Mouse (Mus musculus): ENCODE data around the gene Kcnc2.

Kcnc2 gene

DNA sequence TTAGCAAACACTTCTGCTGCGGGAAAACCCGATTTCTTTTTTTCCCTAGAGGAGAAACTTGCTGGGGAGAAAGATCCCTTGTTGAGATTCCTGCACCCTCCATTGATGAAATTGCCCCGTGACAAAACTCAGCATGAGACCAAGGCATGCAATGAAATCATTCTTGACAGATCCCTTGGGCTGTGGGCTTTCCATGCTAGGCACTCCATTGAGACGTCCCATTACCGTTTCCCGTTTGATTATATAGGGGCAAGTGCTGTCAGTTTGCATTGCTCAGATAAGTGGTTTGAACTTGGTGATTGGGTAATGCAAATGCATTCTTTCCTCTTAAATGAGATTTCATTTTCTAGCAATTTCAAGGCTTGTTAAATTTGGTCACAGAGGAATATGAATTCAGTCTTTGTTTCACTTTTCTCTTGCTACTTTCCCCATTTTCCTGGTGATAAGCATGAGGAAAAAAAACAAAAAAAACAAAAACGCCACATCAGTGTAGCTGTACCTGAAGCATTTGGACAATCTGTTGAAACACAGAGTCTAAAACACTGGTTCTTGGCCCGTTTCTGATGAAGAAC is 123.6 kb downstream of the Kcnc2 start:
- DNase-seq (ENCODE audit: inconsistent ontology term) = peak; percentile 24

DNA sequence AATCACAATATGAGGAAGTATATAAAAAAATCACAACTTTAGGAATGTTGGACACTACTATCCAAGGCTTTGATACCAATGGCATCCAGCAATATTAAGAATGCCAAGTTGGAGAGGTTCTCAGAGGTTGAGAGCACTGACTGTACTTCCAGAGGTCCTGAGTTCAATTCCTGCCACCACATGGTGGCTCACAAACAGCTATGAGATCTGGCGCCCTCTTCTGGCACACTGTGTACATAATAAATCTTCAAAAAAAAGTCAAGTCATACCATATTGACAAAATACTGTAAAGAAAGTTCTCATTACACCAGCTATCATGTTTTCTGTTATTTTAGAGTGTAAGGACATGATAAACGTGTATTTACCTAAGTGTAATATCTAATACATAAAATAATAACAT is 126.3 kb downstream of the Kcnc2 start:
- DNase-seq (ENCODE audit: inconsistent ontology term) = no peak

DNA sequence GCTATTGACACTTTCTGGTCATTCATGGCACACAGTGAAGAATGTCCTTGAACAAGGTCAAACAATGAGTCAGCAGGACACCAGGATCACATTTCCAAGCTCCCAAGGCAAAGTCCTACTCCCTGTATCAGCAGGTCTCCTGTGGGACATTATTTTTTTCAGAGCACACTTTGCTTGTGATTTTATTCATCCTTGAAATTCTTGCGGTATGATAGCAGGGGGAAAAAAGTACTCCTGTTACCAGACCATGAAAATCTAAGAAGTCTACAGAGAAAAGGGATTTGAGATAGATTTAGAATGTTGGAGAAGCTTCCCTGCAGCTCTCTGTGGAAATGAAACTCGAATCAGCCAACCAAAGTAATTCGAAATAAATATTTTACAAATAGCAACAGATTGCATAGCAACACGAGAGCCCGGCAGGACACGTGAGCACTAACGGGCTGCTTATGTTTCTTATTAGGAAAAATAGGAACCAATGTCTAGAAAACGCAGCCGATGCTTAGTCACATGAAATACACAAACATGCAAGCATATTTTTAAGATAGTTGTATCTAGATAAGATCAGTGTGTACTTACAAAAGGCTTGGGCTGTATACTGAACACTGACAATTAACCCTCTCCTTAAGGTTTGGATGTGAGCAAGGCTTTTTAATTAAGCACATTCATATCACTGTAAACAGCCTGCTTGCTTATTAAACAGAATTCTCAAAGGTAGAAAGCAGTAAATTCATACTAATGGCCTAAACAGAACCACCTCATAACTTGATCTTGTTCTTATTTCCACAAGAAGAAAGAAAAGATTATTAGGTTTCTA is 129.9 kb downstream of the Kcnc2 start:
- no peak for DNase-seq (ENCODE audit: inconsistent ontology term)

DNA sequence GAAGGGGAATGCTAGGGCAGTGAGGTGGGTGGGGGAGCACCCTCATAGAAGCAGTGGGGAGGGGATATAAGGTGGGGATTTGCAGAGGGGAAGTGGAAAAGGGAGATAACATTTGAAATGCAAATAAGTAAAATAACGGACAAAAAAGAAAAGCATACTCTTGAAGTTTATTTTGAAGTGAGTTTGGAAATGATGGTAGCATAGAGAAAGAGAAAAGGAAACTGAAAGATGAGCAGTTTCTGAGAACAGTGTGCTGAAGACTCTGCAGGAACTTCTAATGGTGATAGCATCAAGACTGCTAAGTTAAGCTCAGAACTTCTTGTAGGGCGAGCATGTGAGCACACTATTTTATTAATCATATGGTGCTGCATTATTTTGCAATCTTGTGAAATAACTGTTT is 138.6 kb downstream of the Kcnc2 start:
- DNase-seq (ENCODE audit: inconsistent ontology term) = no peak

DNA sequence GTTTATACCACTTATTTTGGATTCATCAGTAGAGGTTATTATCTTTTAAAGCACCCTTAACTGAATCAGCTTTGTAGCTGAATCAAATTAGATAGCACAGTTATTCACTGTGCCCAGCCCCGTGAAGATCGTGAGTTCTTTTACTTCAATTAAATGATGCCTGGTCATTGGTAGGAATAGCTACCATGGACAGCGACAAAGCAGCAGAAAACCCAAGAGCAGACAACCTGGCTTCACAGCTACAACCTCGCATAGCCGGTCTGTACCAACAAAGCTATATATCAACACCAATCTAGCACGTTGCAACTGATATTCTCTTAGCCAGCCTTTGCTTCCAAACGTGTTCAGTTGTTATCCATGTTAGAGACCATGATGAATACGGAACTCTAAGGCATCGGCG is 152.4 kb downstream of the Kcnc2 start:
- DNase-seq (ENCODE audit: inconsistent ontology term) = no peak

DNA sequence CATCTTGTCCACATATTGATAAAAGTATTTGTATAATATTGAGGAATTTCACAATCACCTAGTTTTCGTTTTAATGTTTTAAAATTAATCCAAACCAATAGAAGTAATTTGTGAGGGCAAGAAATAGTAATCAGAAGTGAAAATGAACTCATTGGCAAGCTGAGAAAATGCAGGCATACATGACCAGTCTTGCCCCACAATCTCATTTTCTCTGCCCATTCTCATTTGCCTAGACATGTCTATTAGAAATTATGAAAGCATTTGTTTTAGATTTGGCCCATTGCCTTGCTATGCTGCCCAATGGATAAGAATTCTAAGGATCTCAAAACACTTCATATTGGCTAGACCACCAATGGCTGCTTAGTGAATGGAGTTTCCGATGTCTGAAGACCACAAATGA is 166.0 kb downstream of the Kcnc2 start:
- peak; percentile 49 for DNase-seq (ENCODE audit: inconsistent ontology term)

DNA sequence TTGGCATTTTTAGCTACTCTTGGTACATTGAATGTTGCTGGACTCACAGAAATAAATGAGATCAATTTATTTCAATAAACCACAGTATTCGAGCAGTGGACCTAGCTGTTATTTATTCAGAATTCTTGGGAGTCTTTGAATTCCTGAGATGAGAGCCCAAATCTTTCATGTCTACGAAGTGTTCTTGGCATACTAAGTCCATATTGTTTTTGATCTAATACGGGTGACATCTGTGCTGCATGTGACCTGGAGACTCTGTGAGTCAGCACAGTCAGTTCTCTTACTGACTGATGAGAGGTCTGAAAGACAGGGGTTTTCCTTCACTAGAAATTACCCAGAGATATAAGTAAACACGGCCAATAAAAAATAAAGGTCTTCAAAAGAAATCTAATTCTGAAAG is 173.7 kb downstream of the Kcnc2 start:
- DNase-seq (ENCODE audit: inconsistent ontology term) = peak; percentile 74

DNA sequence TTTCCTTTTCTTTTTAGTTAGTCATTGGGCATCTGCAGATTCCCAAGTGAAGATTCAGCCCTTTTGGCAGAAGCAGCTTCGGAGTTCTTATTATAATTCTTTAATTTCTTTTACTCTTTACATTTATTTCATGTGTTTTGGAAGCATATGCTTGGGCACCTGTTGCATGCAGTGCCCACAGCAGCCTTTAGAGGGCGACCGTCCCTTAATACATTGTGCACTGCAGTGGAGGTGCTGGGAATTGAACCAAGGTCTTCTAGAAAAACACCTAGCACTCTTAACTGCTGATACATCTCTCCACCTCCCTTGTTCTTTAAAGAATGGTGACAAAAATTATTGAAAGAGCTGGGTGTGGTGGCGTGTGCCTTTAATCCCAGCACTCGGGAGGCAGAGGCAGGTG is 180.0 kb downstream of the Kcnc2 start:
- DNase-seq (ENCODE audit: inconsistent ontology term) = no peak

DNA sequence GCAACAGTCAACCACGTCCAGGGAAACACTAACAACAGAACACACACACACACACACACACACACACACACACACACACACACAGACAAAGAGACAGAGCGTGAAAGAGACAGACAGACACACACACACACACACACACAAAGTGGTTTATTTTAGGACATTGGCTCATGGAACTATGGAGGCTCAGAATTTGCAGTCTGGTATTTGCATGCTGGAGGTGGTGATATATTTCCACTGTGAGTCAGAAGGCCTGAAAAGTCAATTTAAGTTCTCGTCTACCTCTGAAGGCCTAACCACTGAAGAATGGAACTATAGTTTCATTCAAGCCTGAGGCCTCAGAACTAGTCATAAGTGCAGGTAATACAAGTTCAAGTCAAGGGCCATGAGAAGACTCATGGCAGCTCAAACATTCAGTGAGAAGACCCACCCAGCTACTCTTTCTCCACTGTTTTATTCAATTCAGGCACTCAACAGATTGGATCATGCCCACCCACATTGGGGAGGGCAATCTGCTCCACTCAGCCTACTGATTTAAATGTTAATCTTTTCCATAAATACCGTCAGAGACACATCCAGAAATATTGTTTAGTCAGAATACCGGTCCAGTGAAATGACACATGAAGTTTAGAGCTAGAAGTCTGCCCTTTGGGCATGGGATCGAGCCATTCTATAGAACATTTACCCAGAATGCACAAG is 197.9 kb downstream of the Kcnc2 start:
- no peak for DNase-seq (ENCODE audit: inconsistent ontology term)

DNA sequence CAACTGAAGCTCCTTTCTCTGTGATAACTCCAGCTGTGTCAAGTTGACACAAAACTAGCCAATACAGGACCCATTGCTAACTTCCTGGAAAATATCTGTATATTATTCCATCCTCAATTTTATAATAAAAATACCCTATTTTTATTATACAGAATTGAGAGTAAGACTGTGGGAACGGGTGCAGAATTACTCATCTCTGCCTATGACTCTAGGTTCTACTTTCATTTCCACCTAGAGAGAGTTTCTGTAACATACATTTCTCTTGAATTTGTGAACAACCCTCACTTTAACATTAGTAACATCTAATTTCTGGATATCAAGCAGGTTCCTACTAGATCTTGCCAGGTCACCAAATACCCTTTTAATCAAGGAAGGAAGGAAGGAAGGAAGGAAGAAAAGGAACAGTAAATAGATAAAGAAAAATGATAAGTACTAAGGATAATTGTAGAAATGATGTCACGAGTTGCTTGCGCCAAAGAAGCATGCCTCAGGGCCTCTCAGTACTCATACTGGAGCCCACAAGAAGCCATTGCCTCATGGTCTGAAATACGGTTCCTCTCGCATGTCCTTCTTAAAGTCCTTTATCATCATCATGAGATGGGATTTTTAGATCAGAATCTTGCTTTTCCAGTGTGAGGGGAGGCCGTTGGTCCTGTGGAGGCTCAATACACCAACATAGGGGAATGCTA is 203.3 kb downstream of the Kcnc2 start:
- DNase-seq (ENCODE audit: inconsistent ontology term) = no peak

DNA sequence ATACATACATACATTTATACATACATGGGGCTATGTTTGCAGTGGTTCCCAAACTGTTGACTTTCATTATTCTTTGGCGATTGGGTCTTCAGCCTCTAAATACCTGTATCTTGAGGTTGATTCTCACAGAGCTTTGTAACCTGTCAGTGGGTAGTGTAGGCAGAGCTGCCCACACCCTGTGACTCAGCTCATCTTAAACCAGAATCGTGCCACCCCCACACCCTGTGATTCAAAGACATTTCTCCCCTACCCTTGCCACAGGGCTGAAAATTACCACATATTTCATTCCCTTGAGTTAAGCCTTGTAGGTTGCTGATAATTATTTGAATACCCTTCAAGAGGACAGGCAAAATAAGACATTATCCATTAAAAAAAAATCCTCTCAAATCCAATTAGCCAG is 210.5 kb downstream of the Kcnc2 start:
- DNase-seq (ENCODE audit: inconsistent ontology term) = no peak

DNA sequence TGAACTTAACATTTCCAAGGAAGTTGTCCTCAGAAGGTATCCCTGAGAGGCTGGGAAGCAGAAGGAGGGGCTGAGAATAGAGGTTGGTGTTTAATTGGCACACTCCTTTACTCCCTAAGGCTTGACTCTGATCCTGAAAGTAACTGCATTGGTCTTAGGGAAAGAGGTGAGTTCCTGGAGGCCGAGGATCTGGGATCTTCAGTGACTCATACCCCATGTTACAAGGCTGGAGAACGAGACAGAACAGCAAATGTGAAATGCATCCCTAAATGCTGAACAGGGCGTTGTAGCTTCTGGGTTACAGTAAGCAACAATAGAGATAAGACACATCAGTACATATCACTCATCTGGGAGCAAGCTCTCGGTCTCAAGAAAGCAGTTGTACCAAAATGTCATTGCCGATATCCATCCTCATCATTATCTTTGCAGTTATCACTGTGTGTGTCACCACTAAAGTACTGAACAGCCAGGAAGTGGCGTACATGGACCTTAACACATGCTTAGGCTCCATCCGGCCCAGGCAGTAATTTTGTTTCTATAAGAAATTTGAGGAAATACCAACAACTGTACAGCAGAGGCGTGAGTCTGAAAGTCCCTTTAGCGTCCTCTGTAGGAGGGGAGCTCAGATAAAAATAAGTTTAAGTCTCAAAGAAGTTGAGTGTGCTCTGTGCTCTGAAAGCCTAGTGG is 211.1 kb downstream of the Kcnc2 start:
- DNase-seq (ENCODE audit: inconsistent ontology term) = no peak

DNA sequence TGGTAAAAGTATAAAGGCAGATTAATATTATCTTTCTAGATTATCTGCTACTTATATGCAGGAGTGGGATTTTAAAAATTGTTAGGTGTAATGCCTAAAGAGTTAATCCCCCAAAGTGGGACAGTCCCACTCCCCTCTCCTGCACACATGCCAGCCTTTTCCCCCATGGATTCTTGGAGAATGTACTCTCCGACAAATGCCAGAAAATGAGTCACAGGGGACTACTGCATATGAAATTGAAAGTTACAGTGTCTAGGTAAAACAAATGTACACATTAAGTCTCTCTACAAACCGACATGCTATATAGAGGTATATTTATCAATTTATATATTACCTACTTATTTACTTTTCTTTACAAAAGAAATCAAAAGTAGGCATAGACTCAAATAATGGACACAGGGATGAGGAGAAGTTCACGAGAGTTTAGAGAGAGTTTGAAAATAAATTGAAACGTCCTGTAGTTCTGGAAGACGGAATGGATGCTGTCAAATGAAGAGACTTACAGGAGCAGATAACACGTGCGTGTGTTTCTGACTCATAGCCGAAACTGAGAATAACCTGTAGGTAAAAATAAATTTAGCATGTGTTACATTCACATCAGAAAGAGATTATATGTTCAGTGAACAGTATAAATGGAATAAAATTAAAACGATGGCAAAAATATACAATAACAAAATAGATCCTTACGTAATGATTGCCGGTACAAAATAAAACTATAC is 213.6 kb downstream of the Kcnc2 start:
- DNase-seq (ENCODE audit: inconsistent ontology term) = no peak

DNA sequence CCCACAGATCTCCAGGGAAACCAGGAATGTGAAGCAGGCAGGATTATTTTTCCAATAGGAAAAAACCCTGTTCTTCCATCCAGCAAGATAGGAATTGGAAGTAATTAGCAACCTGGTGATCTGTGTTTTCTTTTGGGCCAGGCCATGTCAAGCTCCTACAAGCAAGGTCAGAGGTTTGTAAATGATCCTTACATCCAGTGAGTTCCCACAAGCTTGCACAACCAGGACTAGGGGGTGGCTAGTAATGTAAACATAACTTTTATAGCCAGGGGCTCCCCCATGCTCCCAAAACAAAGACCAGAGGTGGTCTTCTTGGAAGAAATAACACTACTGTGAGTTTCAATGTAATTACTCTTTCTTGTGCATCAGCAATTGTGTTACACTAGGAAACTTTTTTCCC is 214.9 kb downstream of the Kcnc2 start:
- DNase-seq (ENCODE audit: inconsistent ontology term) = no peak

DNA sequence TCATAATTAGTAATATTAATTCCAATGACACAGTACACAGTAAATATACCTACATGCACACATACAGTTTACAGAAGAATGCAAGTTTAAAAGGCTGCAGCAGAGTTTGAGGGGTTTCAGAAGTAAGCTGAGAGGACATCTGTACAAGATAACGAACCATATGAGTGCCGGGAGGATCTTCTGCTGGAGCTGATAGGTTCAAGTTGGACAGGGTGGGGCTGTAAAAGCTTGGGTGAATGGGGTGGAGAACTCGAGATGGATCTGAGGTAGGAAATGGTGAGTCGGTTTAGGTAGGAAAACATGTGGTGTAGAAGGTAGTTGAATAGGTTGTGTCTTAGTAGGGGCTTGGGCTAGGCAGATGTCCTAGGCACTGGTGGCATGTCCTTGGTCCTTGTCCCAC is 217.8 kb downstream of the Kcnc2 start:
- DNase-seq (ENCODE audit: inconsistent ontology term) = no peak

Measured in Muller cell, postnatal 12 days (primary cell).